Mouse (Mus musculus): ENCODE results near the gene Hist1h3g.
"Not testable (repeated sequence)": the region's sequence is repeated elsewhere in the genome, so short reads cannot be mapped to it uniquely, and the experiment has no call there.

DNA sequence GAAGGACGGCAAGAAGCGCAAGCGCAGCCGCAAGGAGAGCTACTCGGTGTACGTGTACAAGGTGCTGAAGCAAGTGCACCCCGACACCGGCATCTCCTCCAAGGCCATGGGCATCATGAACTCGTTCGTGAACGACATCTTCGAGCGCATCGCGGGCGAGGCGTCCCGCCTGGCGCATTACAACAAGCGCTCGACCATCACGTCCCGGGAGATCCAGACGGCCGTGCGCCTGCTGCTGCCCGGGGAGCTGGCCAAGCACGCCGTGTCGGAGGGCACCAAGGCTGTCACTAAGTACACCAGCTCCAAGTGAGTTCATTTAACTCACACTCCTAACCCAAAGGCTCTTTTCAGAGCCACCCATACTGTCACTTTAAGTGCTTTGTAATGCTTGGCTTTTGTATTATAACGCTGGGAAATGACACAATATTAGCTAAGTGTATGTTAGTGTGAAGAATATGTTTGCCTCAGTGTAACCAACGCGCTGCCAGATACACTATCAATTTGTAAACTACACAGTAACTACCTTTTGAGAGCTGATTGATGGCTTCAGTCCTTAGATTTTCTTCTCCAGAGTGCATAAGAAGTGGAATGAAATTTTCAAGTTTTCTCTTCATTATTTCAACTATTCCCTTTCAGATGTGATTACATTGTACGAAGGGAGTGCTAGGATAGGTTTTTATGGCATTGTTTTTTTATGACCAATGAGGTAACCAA lies 36.4 kb downstream of the Hist1h3g start:
- not testable (repeated sequence) for TF ChIP-seq CTCF, POLR2A (IDR thresholded peaks at IDR 0.05; ENCODE audit: extremely low read depth, insufficient read depth, low read length)

All from cortical plate, adult 2 months (tissue).